Mouse (Mus musculus) layer of hippocampus, postnatal 25 days (tissue): Measurements from ENCODE around the gene 1700037H04Rik. TPM values are rescaled to one million over a fixed set of nuclear protein-coding genes. Genes with fewer than 3 reads are reported as not detected.

Experiments used
- DNase-seq, 2 experiments: peaks; one replicate each; pipeline ENCODE4 v3.0.0; 2022; ENCODE audit warnings: mixed read lengths in 2 of 2, low spot score in 1 of 2; ENCODE audit errors: extremely low spot score in 1 of 2
- total RNA-seq, 2 experiments: library from RNA; stranded (reverse); gene quantifications; 2 replicates each; pipeline ENCODE4 v1.2.3; 2021

The 1700037H04Rik gene
- total RNA-seq, 2 experiments from 2014 or later = 55.5 to 66.7 TPM

DNA sequence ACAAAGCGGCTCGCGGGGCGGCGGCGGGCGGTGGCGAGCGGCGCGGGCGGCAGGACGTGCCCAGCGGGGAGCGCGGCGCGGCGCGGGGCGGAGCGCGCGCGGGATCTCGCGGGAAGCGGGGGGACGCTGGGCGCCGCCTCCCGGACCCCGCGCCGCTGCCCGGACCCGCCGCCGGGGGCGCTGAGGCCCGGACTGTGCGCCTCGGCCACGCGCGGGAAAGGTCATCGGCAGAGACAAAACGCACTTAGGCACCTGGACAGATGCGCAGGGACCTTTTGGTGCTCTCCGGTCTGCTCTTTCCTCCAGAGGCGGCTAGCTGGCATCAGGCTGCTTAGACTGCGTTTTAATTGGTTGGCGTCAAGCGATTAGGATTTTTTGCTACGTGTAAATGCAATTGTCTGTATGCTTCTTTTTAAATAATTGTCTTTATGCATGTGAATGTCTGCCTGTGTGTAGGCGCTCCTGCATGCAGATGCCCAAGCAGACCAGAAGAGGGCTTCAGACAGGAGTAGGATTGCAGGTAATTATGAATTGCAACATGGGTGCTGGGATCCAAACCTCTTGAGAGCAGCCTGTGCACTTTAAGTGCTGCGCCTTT is 20.2 kb upstream of the 1700037H04Rik start, which contains the start of gene Cenpb:
Cenpb (minus strand) TSS at position 78 of the 598 bp plus-strand sequence.
- peak; percentile 75 to 77 for DNase-seq

- peak; percentile 38 to 48 for DNase-seq
These were observed 19.5 kb upstream of the 1700037H04Rik start for GRCm38 (mm10) chr2:131179246-131179886.

DNA sequence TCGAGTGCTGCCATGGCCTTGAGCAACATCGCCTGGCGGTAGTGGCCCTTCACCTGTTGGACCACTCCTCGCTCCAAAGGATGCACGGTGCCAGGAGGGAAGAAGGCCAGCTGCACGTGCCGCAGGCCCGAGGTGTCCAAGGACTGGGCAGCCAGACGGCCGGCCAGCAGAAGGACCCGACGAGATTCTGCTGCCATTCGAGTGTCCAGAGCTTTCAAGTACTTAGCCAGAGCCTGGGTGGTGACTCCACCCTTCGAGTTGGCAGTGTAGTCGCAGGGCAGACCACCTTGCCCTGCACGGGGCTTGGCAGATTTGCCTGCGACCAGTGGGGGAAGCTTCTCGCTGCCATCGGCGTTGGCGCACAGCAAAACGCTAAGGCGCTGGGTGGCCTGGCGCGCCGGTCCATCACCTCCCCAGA is 19.0 kb upstream of the 1700037H04Rik start:
- no peak for DNase-seq

GRCm38 (mm10) chr2:131177932-131178331 is 18.1 kb upstream of the 1700037H04Rik start:
- no peak for DNase-seq

GRCm38 (mm10) chr2:131176491-131176890 is 16.6 kb upstream of the 1700037H04Rik start:
- no peak for DNase-seq

DNA sequence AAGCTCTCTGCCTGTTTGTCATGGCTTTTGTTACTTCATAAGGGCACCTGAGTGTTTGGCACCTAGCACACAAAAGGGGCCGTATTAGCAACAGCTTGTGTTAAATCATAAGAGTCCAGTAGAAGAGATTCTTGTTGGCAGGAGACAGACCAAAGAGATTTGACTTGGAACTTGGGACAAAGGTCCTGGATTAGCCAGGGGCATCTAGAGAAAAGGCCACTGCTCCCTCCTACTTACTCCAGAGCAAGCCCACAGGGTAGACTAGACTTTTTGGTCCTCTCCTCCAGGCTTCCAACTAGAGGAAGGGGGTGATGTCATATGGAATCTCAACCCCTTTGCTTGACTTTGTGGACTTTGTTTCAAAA is 16.0 kb upstream of the 1700037H04Rik start:
- no peak for DNase-seq

- no peak for DNase-seq
These were observed 15.5 kb upstream of the 1700037H04Rik start for GRCm38 (mm10) chr2:131175286-131175944.

- peak in 1 of 2 experiments; percentile 39 for DNase-seq
These were observed 14.8 kb upstream of the 1700037H04Rik start for GRCm38 (mm10) chr2:131174700-131175099.

DNA sequence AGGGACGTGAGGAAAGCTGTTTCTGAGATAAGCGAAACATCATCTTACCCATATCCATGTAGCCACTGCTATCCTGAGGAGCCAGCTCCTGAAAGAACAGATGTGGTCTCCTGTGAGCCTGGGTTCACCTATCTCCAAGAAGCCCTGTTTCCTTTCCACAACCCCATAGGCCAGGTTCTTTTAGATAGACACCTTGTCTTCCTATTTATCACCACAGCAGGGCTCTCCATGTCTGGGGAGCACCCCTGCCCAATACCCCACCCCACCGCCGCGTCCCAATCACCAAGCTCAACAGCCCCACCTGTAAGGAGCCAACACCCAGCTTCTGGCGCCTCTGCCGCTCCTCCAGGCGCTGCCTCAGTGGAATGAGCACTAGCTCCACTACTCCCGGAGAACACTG is 12.4 kb upstream of the 1700037H04Rik start:
- DNase-seq = no peak

GRCm38 (mm10) chr2:131171401-131172104 is 11.7 kb upstream of the 1700037H04Rik start:
- DNase-seq = peak; percentile 56 to 63

DNA sequence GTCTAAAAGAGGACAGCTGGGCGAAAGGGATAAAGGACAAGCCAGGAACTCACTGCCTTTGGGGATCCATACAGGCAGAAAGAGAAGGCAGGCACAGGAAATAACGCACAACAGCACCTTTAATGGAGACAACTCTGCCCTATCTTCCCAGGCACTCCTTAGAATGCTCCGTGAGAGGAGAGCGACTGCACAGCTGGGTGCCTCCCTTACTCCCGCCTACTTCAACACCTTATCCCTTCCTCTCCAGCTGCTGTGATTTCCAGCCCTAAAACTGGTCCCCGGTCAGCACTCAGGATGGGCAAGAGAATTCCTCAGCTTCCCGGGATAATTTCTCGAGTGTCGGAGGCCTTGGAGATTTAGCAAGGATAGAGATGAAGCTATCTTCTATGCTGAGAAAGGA is 11.1 kb upstream of the 1700037H04Rik start:
- DNase-seq = no peak

- no peak for DNase-seq
These were observed 9.0 kb upstream of the 1700037H04Rik start for GRCm38 (mm10) chr2:131168914-131169313.

DNA sequence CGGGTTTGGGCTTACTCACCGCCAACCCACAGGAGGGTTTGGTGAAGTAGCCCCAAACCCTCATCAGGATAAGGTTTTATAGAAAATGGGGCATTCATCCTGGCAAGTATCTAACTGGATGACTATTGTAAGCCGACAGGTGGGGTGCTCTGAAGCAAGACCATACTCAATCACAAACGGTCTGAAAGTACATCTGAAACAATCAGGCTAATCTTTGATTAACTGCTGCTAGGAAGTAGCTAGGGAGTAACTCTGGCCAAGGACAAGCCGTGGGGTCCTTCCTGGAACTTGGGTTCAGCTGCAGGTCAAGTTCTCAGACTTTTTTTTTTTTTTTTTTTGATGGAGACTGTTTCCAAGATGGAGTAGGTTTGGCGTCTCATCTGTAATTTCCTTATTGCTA is 8.1 kb upstream of the 1700037H04Rik start:
- no peak for DNase-seq

DNA sequence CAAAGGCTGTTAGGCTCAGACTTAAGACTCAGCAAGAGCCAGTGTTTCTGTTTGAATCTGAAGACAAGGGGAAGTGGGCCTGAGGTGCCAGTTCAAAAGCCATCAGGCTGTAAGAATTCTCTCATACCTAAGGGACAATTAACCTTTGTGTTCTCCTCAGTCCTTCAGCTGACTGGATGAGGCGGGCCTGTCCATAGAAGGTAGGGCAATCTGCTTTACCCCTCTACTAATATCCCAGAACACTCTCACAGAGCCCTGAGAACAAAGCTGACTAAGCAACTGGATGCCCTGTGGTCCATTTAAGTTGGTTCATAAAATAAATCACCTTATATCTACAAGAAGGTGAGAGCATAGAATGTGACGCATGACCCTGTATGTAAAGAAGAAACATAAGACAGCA is 6.3 kb upstream of the 1700037H04Rik start:
- no peak for DNase-seq

DNA sequence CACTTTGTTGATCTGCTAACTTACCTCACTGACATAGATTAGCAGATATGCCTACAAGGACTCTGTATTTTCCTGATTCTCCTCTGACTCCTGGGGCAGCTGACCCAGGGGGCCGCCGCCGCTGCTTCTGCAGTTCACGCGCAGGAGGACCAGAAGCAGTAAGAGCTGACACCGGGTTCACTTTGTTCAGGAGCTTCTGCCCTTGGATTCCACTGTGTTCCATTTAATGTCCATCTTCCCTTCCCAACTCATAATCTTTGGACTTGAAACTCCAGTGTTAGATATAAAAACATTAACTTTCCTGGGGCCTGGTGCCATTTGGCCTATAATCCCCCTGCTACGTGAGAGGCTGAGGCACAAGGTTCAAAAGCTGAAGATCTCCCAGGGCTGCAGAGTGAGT is 4.0 kb upstream of the 1700037H04Rik start:
- DNase-seq = no peak

GRCm38 (mm10) chr2:131160671-131161111 is 810 bp upstream of the 1700037H04Rik start:
- no peak for DNase-seq

- no peak for DNase-seq
These were observed 380 bp downstream of the 1700037H04Rik start for GRCm38 (mm10) chr2:131159491-131159910.

DNA sequence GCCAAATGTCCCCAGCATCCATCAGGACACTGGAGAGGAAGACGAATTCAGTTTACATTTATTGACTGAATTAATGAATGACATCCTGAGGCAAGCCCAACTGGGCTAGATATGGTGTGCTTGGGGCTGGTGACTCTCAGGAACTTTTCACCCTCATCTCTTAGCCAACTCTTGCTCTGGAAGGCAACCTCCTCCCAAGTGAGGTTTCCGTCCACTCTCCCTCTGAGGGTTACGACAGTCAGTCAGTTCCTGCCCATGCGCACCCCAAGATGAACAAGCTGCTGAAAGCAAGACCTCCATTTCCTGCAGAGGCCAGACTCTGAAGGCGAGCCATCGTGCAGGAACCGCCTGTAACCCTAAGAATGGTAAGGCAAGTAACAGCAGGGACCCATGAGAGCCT is 2.9 kb downstream of the 1700037H04Rik start:
- no peak for DNase-seq

- no peak for DNase-seq
These were observed 5.8 kb downstream of the 1700037H04Rik start for GRCm38 (mm10) chr2:131154036-131154435.

DNA sequence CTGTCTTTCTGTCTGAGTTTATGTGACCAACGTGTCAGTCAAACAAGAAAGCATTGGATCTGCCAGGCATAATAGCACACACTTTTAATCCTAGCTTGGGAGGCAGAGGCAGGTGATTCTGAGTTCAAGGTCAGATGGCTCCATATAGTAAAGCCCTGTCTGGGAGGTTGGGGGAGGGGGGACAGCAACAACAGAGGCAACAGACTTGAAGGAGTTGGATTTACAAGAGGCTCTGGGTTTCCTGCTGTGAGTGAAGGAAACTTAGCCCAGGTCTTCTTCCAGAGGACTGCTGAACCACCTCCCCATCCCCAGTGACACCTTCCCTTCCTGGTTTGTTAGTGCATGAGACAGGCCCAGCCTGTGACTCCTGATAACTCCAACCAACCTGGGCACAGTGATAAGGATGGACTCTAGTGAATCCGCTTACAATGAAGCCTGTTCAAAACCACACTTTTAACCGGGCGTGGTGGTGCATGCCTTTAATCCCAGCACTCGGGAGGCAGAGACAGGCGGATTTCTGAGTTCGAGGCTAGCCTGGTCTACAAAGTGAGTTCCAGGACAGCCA is 7.6 kb downstream of the 1700037H04Rik start:
- DNase-seq = no peak

- DNase-seq = no peak
These were observed 10.7 kb downstream of the 1700037H04Rik start for GRCm38 (mm10) chr2:131149254-131149578.
